Mouse (Mus musculus) neural tube, embryonic 11.5 days (tissue): Measurements from ENCODE around the gene Spock2. TPM values are rescaled to one million over a fixed set of nuclear protein-coding genes. Genes with fewer than 3 reads are reported as not detected.
A peak's percentile ranks its signal among the peaks of the same experiment; 100 is the strongest.

Experiments
- ATAC-seq: fragments of 200-750 bp; cut with Nextera tagmentation; 2 replicates; pipeline ENCODE4 v1.8.0; 2017; ENCODE audit warnings: moderate number of reproducible peaks, mild to moderate bottlenecking, moderate TSS enrichment, moderate library complexity; ENCODE audit not compliant: insufficient read depth, low FRiP score, low TSS enrichment
- DNase-seq: peaks from one replicate; pipeline ENCODE4 v3.0.0-alpha.2; 2015; ENCODE audit warnings: low spot score
- H3K27ac ChIP-seq: fragments of 300-500 bp; sonication (generic); 2 replicates; pipeline ENCODE4 v1.5.1; 2014; ENCODE audit warnings: low read depth, mild to moderate bottlenecking, low read length
- H3K27me3 ChIP-seq: fragments of 300-500 bp; sonication (generic); 2 replicates; pipeline ENCODE4 v1.6.1; 2014; ENCODE audit warnings: mild to moderate bottlenecking, low read length, mixed read lengths; ENCODE audit not compliant: control insufficient read depth, insufficient read depth
- H3K36me3 ChIP-seq: fragments of 300-500 bp; sonication (generic); 2 replicates; pipeline ENCODE4 v1.6.1; 2014; ENCODE audit warnings: mild to moderate bottlenecking, low read length, moderate library complexity, mixed read lengths; ENCODE audit not compliant: control insufficient read depth, insufficient read depth
- H3K4me1 ChIP-seq: fragments of 300-500 bp; sonication (generic); 2 replicates; pipeline ENCODE4 v1.6.1; 2014; ENCODE audit warnings: low read length, mixed read lengths; ENCODE audit not compliant: control insufficient read depth, insufficient read depth
- H3K4me2 ChIP-seq: fragments of 300-500 bp; sonication (generic); 2 replicates; pipeline ENCODE4 v1.6.1; 2014; ENCODE audit warnings: low read depth, mild to moderate bottlenecking, moderate library complexity
- H3K4me3 ChIP-seq: fragments of 300-500 bp; sonication (generic); 2 replicates; pipeline ENCODE4 v1.5.1; 2014; ENCODE audit warnings: low read depth, low read length
- H3K9ac ChIP-seq: fragments of 300-500 bp; sonication (generic); 2 replicates; pipeline ENCODE4 v1.6.1; 2014; ENCODE audit warnings: mild to moderate bottlenecking, low read length
- H3K9me3 ChIP-seq: fragments of 300-500 bp; sonication (generic); 2 replicates; pipeline ENCODE4 v1.6.1; 2016; ENCODE audit warnings: low read length; ENCODE audit not compliant: control insufficient read depth
- WGBS: fragments of 180-500 bp; shearing (Covaris S2); extraction: QIAGEN DNeasy Blood & Tissue Kit; methylation state at CpG from one replicate; pipeline ENCODE4 v1.1.7; 2014; 5-methylcytosine and 5-hydroxymethylcytosine counted together
- polyA plus RNA-seq: library from polyadenylated mRNA; unstranded; fragments of >200 nt; fragmentation: Nextera tagmentation; extraction: Ambion mirVana; gene quantifications from 2 replicates; pipeline ENCODE4 v1.2.1, GENCODE M21; 2014

The Spock2 gene
- 35.3 and 40.1 TPM in 2 replicates for polyA plus RNA-seq

- WGBS, result under 1% methylated on average over 22 of the region's 22 CpGs
- peak within 1 kb of the TSS; percentile 93 for H3K4me2 ChIP-seq
- DNase-seq (peak; percentile 74), ATAC-seq (peak; percentile 72)
- peaks cover 10% of the 10 kb centered on the region for H3K4me1 ChIP-seq
- H3K9me3 ChIP-seq, result no peaks in the 10 kb centered on the region
- H3K27me3 ChIP-seq, result peaks cover 10% of the 10 kb centered on the region; the same call in 1 of the 2 replicates
- H3K9ac ChIP-seq, result peak within 1 kb of the TSS; percentile 79
- H3K4me3 ChIP-seq, result peak within 1 kb of the TSS; percentile 62
- H3K36me3 ChIP-seq, result no peaks in the 10 kb centered on the region
- H3K27ac ChIP-seq, result peak within 1 kb of the TSS; percentile 85
These were observed at the start of gene Spock2 for GRCm38 (mm10) chr10:60106146-60106530. Gene Spock2 (plus strand): TSS chr10:60106219.

- no peaks in the 10 kb centered on the region for H3K4me1 ChIP-seq
- WGBS, result 82% methylated on average over 5 of the region's 5 CpGs
- H3K27me3 ChIP-seq, result no peaks in the 10 kb centered on the region
- H3K27ac ChIP-seq, result no peak overlapping the region
- no peak overlapping the region for H3K4me3 ChIP-seq
- no peaks in the 10 kb centered on the region for H3K9me3 ChIP-seq
- H3K9ac ChIP-seq, result no peak overlapping the region
- DNase-seq (no peak), ATAC-seq (no peak)
- H3K36me3 ChIP-seq, result no peaks in the 10 kb centered on the region
- no peak overlapping the region for H3K4me2 ChIP-seq
These were observed 43.8 kb upstream of the Spock2 start for GRCm38 (mm10) chr10:60062173-60062572.

- WGBS, result 48% methylated on average over 5 of the region's 5 CpGs
- DNase-seq, result no peak
- Histone ChIP-seq H3K4me1 (no peaks in the 10 kb centered on the region), H3K36me3 (no peaks in the 10 kb centered on the region), H3K4me3 (no peak overlapping the region), H3K9me3 (no peaks in the 10 kb centered on the region), H3K4me2 (no peak overlapping the region), H3K27ac (no peak overlapping the region), H3K27me3 (no peaks in the 10 kb centered on the region), H3K9ac (no peak overlapping the region)
- ATAC-seq, result no peak
These were observed 43.1 kb upstream of the Spock2 start for GRCm38 (mm10) chr10:60062931-60063330.

GRCm38 (mm10) chr10:60066524-60066923 is 39.5 kb upstream of the Spock2 start:
- Histone ChIP-seq H3K4me2 (no peak overlapping the region), H3K9ac (no peak overlapping the region), H3K4me3 (no peak overlapping the region), H3K9me3 (no peaks in the 10 kb centered on the region), H3K36me3 (no peaks in the 10 kb centered on the region), H3K4me1 (no peaks in the 10 kb centered on the region), H3K27me3 (no peaks in the 10 kb centered on the region), H3K27ac (no peak overlapping the region)
- DNase-seq (peak; percentile 41), ATAC-seq (no peak)
- 76% methylated on average over 3 of the region's 3 CpGs for WGBS

- Histone ChIP-seq H3K36me3 (no peaks in the 10 kb centered on the region), H3K4me1 (no peaks in the 10 kb centered on the region), H3K4me3 (no peak overlapping the region), H3K4me2 (no peak overlapping the region), H3K27ac (no peak overlapping the region), H3K9me3 (no peaks in the 10 kb centered on the region), H3K27me3 (no peaks in the 10 kb centered on the region), H3K9ac (no peak overlapping the region)
- ATAC-seq (no peak), DNase-seq (no peak)
- WGBS, result 92% methylated on average over 1 of the region's 1 CpGs
These were observed 30.9 kb upstream of the Spock2 start for GRCm38 (mm10) chr10:60075159-60075558.

- no peak overlapping the region for H3K4me2 ChIP-seq
- ATAC-seq, result no peak
- no peaks in the 10 kb centered on the region for H3K36me3 ChIP-seq
- no peaks in the 10 kb centered on the region for H3K9me3 ChIP-seq
- no peak overlapping the region for H3K27ac ChIP-seq
- no peak for DNase-seq
- H3K4me1 ChIP-seq, result peaks cover 3% of the 10 kb centered on the region; the same call in 1 of the 2 replicates
- 94% methylated on average over 7 of the region's 7 CpGs for WGBS
- no peak overlapping the region for H3K4me3 ChIP-seq
- no peaks in the 10 kb centered on the region for H3K27me3 ChIP-seq
- no peak overlapping the region for H3K9ac ChIP-seq
These were observed 28.8 kb upstream of the Spock2 start for GRCm38 (mm10) chr10:60077226-60077625.

- Histone ChIP-seq H3K4me3 (no peak overlapping the region), H3K4me1 (peaks cover 3% of the 10 kb centered on the region; the same call in 1 of the 2 replicates), H3K4me2 (no peak overlapping the region), H3K36me3 (no peaks in the 10 kb centered on the region), H3K9me3 (no peaks in the 10 kb centered on the region), H3K27me3 (no peaks in the 10 kb centered on the region), H3K9ac (no peak overlapping the region), H3K27ac (no peak overlapping the region)
- DNase-seq (no peak), ATAC-seq (no peak)
- 76% methylated on average over 18 of the region's 18 CpGs for WGBS
These were observed 28.1 kb upstream of the Spock2 start for GRCm38 (mm10) chr10:60077736-60078560.

GRCm38 (mm10) chr10:60078561-60078917 is 27.5 kb upstream of the Spock2 start:
- no peaks in the 10 kb centered on the region for H3K36me3 ChIP-seq
- H3K4me1 ChIP-seq, result peaks cover 3% of the 10 kb centered on the region; the same call in 1 of the 2 replicates
- H3K9me3 ChIP-seq, result no peaks in the 10 kb centered on the region
- ATAC-seq (no peak), DNase-seq (no peak)
- no peak overlapping the region for H3K4me3 ChIP-seq
- H3K4me2 ChIP-seq, result no peak overlapping the region
- no peaks in the 10 kb centered on the region for H3K27me3 ChIP-seq
- H3K9ac ChIP-seq, result no peak overlapping the region
- no peak overlapping the region for H3K27ac ChIP-seq
- WGBS, result 88% methylated on average over 5 of the region's 5 CpGs

- H3K27ac ChIP-seq, result no peak overlapping the region
- no peak overlapping the region for H3K9ac ChIP-seq
- no peak for DNase-seq
- no peaks in the 10 kb centered on the region for H3K27me3 ChIP-seq
- no peaks in the 10 kb centered on the region for H3K9me3 ChIP-seq
- 79% methylated on average over 3 of the region's 3 CpGs for WGBS
- ATAC-seq, result no peak
- H3K36me3 ChIP-seq, result no peaks in the 10 kb centered on the region
- peaks cover 3% of the 10 kb centered on the region; the same call in 1 of the 2 replicates for H3K4me1 ChIP-seq
- H3K4me2 ChIP-seq, result no peak overlapping the region
- no peak overlapping the region for H3K4me3 ChIP-seq
These were observed 25.8 kb upstream of the Spock2 start for GRCm38 (mm10) chr10:60080171-60080570.
